In genomic region chr14:33240400-33240799, GRCm38 (mm10) we compare ENCODE assay signal across 14 mouse cellular contexts. TPM values are rescaled to one million over a fixed set of nuclear protein-coding genes. Genes with fewer than 3 reads are reported as not detected.
"Had no signal": no experiment of that assay in that cellular context is flagged by ENCODE, and none has a peak within 500 bp of the region (broad histone marks: within the 10 kb centered on the region; RNA-seq: fewer than 3 reads in every experiment).

No protein-coding gene starts in this region.

- H3K9me3 ChIP-seq: limb, embryonic 10.5 days; liver, embryonic 13.5 days; lung, embryonic 15.5 days; midbrain, embryonic 12.5 days had no signal

- H3K4me2 ChIP-seq: liver, embryonic 13.5 days; lung, embryonic 15.5 days; midbrain, embryonic 12.5 days had no signal

- H3K27me3 ChIP-seq: liver, embryonic 13.5 days; lung, embryonic 15.5 days had no signal

- H3K9ac ChIP-seq: liver, embryonic 13.5 days; liver, postnatal 0 days; lung, embryonic 15.5 days; midbrain, embryonic 12.5 days had no signal

- H3K27ac ChIP-seq: left cerebral cortex, adult 2 months; limb, embryonic 10.5 days; liver, embryonic 13.5 days; lung, embryonic 15.5 days; midbrain, embryonic 12.5 days had no signal

- H3K36me3 ChIP-seq: limb, embryonic 10.5 days; liver, embryonic 13.5 days; lung, embryonic 15.5 days; midbrain, embryonic 12.5 days had no signal

- H3K4me1 ChIP-seq: liver, embryonic 13.5 days; lung, embryonic 15.5 days; midbrain, embryonic 12.5 days had no signal

- DNase-seq: kidney, adult 11 months; kidney, postnatal 10 days; liver, embryonic 13.5 days; liver, postnatal 0 days; lung, postnatal 14 days; right cerebral cortex, adult 18-20 months; right cerebral cortex, postnatal 25 days; thymus, postnatal 36 days had no signal

- H3K4me3 ChIP-seq: left cerebral cortex, adult 2 months; limb, embryonic 10.5 days; liver, embryonic 13.5 days; lung, embryonic 15.5 days; midbrain, embryonic 12.5 days had no signal

- ATAC-seq: liver, postnatal 0 days; midbrain, embryonic 16.5 days had no signal

RNA-seq across cellular contexts. Expression of gene Arhgap22, which starts 26.6 kb away (rescaled TPM):
- total RNA-seq: megakaryocyte-erythroid progenitor cell, adult 5-6 weeks had no signal
